Mouse (Mus musculus) brain, embryonic 18.5 days (tissue): ENCODE measurements at regions not wholly inside any gene's neighbourhood (a gene's known extent, or its start where the extent isn't known, plus 50 kb on each side); places are given as distances from the start of the nearest gene placed in this dataset.

Experiments used
- DNase-seq: peaks from one replicate; pipeline ENCODE4 v3.0.0-alpha.2; 2012; ENCODE audit warnings: low read depth, low spot score

- no peak for DNase-seq
Observed at GRCm38 (mm10) chr6:147755750-147756523, 280.3 kb downstream of the Ccdc91 start.

- no peak for DNase-seq
Observed at GRCm38 (mm10) chr6:147759485-147759884, 283.9 kb downstream of the Ccdc91 start.

- DNase-seq, result no peak
Observed at GRCm38 (mm10) chr6:147760113-147760512, 284.5 kb downstream of the Ccdc91 start.

GRCm38 (mm10) chr6:147765241-147765640 lies 281.8 kb upstream of the Far2 start:
- DNase-seq, result no peak

- no peak for DNase-seq
Observed at GRCm38 (mm10) chr6:147769180-147769579, 277.9 kb upstream of the Far2 start.

GRCm38 (mm10) chr6:147770034-147770433 lies 277.0 kb upstream of the Far2 start:
- no peak for DNase-seq

GRCm38 (mm10) chr6:147771411-147771810 lies 275.6 kb upstream of the Far2 start:
- no peak for DNase-seq

- DNase-seq, result no peak
Observed at GRCm38 (mm10) chr6:147773904-147774303, 273.2 kb upstream of the Far2 start.

- no peak for DNase-seq
Observed at GRCm38 (mm10) chr6:147774626-147775025, 272.4 kb upstream of the Far2 start.

GRCm38 (mm10) chr6:147779466-147779865 lies 267.6 kb upstream of the Far2 start:
- no peak for DNase-seq

- no peak for DNase-seq
Observed at GRCm38 (mm10) chr6:147784249-147784648, 262.8 kb upstream of the Far2 start.

- no peak for DNase-seq
Observed at GRCm38 (mm10) chr6:147784854-147785253, 262.2 kb upstream of the Far2 start.

GRCm38 (mm10) chr6:147788095-147788494 lies 259.0 kb upstream of the Far2 start:
- DNase-seq, result no peak

GRCm38 (mm10) chr6:147789112-147789511 lies 257.9 kb upstream of the Far2 start:
- DNase-seq, result no peak

GRCm38 (mm10) chr6:147793811-147794210 lies 253.2 kb upstream of the Far2 start:
- no peak for DNase-seq

- no peak for DNase-seq
Observed at GRCm38 (mm10) chr6:147794351-147794750, 252.7 kb upstream of the Far2 start.

GRCm38 (mm10) chr6:147799009-147799727 lies 247.9 kb upstream of the Far2 start:
- DNase-seq, result no peak

- DNase-seq, result no peak
Observed at GRCm38 (mm10) chr6:147799861-147800260, 247.2 kb upstream of the Far2 start.

- DNase-seq, result no peak
Observed at GRCm38 (mm10) chr6:147800846-147801245, 246.2 kb upstream of the Far2 start.

GRCm38 (mm10) chr6:147803893-147804292 lies 243.2 kb upstream of the Far2 start:
- no peak for DNase-seq

- DNase-seq, result no peak
Observed at GRCm38 (mm10) chr6:147810710-147811109, 236.3 kb upstream of the Far2 start.

- no peak for DNase-seq
Observed at GRCm38 (mm10) chr6:147816861-147817260, 230.2 kb upstream of the Far2 start.

GRCm38 (mm10) chr6:147817262-147817661 lies 229.8 kb upstream of the Far2 start:
- no peak for DNase-seq
